Mouse (Mus musculus) lung, postnatal 0 days (tissue): ENCODE results near the gene Igflr1. TPM values are rescaled to one million over a fixed set of nuclear protein-coding genes. Genes with fewer than 3 reads are reported as not detected.

Source experiments
- ATAC-seq: fragments of 200-750 bp; cut with Nextera tagmentation; 2 replicates; pipeline ENCODE4 v1.8.0; 2017; ENCODE audit warnings: moderate library complexity
- DNase-seq: peaks from one replicate; pipeline ENCODE4 v3.0.0-alpha.2; 2016; ENCODE audit warnings: low spot score
- H3K27ac ChIP-seq: fragments of 300-500 bp; sonication (generic); 2 replicates; pipeline ENCODE4 v1.5.1; 2014; ENCODE audit warnings: antibody characterized with exemption, mild to moderate bottlenecking, low read length, mixed read lengths
- H3K27me3 ChIP-seq: fragments of 300-500 bp; sonication (generic); replicated peaks from 2 replicates; pipeline ENCODE4 v1.6.1; 2014; ENCODE audit warnings: low read length, mixed read lengths; ENCODE audit not compliant: insufficient read depth
- H3K36me3 ChIP-seq: fragments of 300-500 bp; sonication (generic); 2 replicates; pipeline ENCODE4 v1.6.1; 2014; ENCODE audit warnings: low read length, mixed read lengths; ENCODE audit not compliant: insufficient read depth
- H3K4me1 ChIP-seq: fragments of 300-500 bp; sonication (generic); 2 replicates; pipeline ENCODE4 v1.6.1; 2014; ENCODE audit warnings: antibody characterized with exemption, low read depth, low read length, mixed read lengths; ENCODE audit not compliant: insufficient read depth
- H3K4me2 ChIP-seq: fragments of 300-500 bp; sonication (generic); replicated peaks from 2 replicates; pipeline ENCODE4 v1.6.1; 2014; ENCODE audit warnings: low read depth, mild to moderate bottlenecking, low read length, moderate library complexity, mixed read lengths
- H3K4me3 ChIP-seq: fragments of 300-500 bp; sonication (generic); 2 replicates; pipeline ENCODE4 v1.5.1; 2014; ENCODE audit warnings: low read depth, low read length
- H3K9ac ChIP-seq: fragments of 300-500 bp; sonication (generic); replicated peaks from 2 replicates; pipeline ENCODE4 v1.6.1; 2014; ENCODE audit warnings: low read depth, mild to moderate bottlenecking
- H3K9me3 ChIP-seq: fragments of 300-500 bp; sonication (generic); 2 replicates; pipeline ENCODE4 v1.6.1; 2016; ENCODE audit warnings: low read length, mixed read lengths
- CTCF ChIP-seq: IDR thresholded peaks from 2 replicates; pipeline ENCODE4 v1.5.1; 2016; ENCODE audit warnings: antibody characterized with exemption, mild to moderate bottlenecking
- EP300 ChIP-seq: IDR thresholded peaks from 2 replicates; pipeline ENCODE4 v1.6.1; 2016; ENCODE audit warnings: antibody characterized with exemption, mild to moderate bottlenecking, control low read depth
- WGBS: fragments of 180-500 bp; shearing (Covaris S2); extraction: QIAGEN DNeasy Blood & Tissue Kit; methylation state at CpG from one replicate; pipeline ENCODE4 v1.1.7; 2014; 5-methylcytosine and 5-hydroxymethylcytosine counted together
- polyA plus RNA-seq: library from polyadenylated mRNA; unstranded; fragments of >200 nt; fragmentation: Nextera tagmentation; extraction: Ambion mirVana; gene quantifications from 2 replicates; pipeline ENCODE4 v1.2.1, GENCODE M21; 2015

Igflr1 gene
- polyA plus RNA-seq, 1 experiment from 2014 or later = 3.2 TPM

DNA sequence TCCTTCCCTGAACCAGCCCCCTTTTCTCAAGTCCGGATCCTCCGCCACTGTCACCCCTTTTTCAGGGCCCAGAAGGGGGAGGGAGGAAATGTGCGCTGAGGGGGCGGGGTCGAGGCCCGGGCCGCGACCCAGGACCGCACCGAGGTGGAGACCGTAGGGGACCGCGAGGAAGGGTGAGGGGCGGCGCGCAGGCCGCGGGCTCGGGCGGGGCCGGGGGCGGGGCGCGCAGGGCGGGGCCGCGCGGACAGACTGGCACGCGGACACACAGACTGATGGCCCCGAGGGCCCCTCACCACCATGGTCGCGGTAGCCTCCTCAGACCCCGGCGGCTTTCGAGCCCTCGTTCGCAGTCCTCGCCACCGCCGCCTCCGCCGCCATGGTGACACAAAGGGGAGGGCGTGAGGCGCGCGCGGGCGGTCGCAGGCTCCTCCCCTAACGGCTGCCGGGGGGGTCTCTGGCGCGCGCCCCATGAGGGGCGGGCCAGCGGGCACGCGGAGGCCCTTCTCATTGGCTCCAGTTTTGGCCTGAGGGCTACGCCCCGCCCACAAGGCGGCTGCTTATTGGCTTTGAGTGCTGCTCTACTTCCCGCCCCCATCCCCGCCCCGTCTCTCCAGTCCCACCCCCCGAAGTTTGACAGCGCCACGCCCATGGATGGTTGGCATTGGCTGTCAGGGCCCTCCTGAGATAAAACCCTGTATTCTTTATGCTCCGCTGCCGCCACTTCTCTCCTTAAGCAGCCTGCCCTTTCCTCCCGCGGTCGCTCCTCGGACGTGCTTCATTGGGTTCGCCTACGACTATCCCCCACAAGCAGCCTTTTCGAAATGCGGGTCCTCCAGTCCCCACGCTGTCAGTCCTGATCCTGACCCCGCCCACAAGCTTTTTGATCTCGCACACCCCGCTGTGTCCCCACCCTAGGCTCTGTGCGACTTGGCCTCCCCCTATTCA is 30.3 kb upstream of the Igflr1 start, which contains the start of gene Arhgap33:
Gene Arhgap33 (minus strand): TSS at position 428 of the 945 bp plus-strand sequence.
- no peak within 1 kb of the TSS for H3K9ac ChIP-seq
- WGBS = 2% methylated on average over 29 of the region's 84 CpGs
- TF ChIP-seq CTCF (no peak), EP300 (no peak)
- H3K36me3 ChIP-seq = peaks cover 7% of the 10 kb centered on the region; the same call in 1 of the 2 replicates
- ATAC-seq = peak; percentile 99
- no peak within 1 kb of the TSS for H3K27ac ChIP-seq
- H3K27me3 ChIP-seq = no peaks in the 10 kb centered on the region
- no peaks in the 10 kb centered on the region for H3K9me3 ChIP-seq
- peak within 1 kb of the TSS; percentile 74 for H3K4me3 ChIP-seq
- DNase-seq = peak; percentile 97
- H3K4me2 ChIP-seq = peak within 1 kb of the TSS; percentile 98
- H3K4me1 ChIP-seq = no peaks in the 10 kb centered on the region

DNA sequence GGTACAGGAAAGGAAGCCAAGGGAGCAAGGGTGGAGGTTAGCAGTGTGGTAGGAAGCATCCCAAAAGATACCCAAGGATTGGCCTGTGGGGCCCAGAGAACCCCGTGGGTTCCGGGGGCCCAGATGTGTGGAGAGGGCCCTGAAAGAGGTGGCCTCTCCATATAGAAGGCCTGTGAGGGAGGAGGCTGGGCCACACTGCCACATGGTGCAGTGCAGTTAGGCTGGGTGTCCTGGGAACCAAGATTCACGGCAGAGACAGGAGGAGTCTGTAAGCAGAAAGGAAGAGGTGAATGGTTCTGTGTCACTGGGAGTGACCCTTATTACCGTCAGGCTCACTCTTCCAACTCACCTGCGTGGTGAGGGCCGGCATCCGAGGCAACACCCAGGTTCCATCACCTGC is 24.7 kb upstream of the Igflr1 start:
- WGBS = 88% methylated on average over 7 of the region's 7 CpGs
- no peaks in the 10 kb centered on the region for H3K9me3 ChIP-seq
- H3K9ac ChIP-seq = no peak overlapping the region
- H3K27ac ChIP-seq = no peak overlapping the region
- H3K4me2 ChIP-seq = no peak overlapping the region
- TF ChIP-seq EP300 = no peak
- TF ChIP-seq CTCF = no peak
- no peaks in the 10 kb centered on the region for H3K27me3 ChIP-seq
- H3K4me1 ChIP-seq = no peaks in the 10 kb centered on the region
- no peak overlapping the region for H3K4me3 ChIP-seq
- ATAC-seq = no peak
- DNase-seq = no peak
- H3K36me3 ChIP-seq = no peaks in the 10 kb centered on the region; the same call in 1 of the 2 replicates

DNA sequence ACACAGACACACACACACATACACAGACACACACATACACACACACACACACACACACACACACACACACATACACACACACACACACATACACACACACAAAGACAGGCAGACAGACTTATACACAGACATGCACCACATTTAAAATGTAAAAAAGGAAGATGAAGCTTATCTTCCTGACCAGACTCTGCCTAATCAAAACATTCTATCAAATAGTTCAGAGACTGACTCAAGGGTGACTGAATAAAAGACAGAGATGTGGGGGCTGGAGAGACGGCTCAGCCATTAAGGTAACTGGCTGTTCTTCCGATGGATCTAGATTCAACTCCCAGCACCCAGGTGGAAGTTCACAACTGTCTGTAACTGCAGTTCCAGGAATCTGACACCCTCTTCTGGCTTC is 20.9 kb upstream of the Igflr1 start:
- DNase-seq (no peak), ATAC-seq (no peak)
- Histone ChIP-seq H3K36me3 (no peaks in the 10 kb centered on the region; the same call in 1 of the 2 replicates), H3K9me3 (no peaks in the 10 kb centered on the region), H3K4me3 (no peak overlapping the region), H3K9ac (no peak overlapping the region), H3K27me3 (no peaks in the 10 kb centered on the region), H3K27ac (no peak overlapping the region), H3K4me2 (no peak overlapping the region), H3K4me1 (no peaks in the 10 kb centered on the region)
- TF ChIP-seq EP300 (no peak), CTCF (no peak)
- 85% methylated on average over 2 of the region's 2 CpGs for WGBS

DNA sequence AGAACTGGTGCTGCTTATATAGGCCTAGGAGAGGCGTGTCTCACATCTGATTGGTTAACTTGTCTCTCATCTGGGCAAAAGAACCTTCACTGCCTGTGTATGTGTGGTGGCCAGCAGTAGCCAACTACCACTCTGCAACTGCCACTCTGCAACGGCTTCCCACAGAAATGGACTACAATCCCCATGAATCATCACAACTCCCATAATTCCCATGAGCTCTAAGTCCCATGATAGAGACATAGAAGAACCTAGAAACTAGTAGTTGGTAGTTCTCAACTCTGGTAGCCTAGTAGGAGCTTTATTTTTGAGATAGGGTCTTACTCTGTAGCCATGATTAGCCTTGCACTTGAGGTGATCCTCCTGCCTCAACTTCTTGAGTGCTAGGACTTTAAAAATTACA is 15.3 kb upstream of the Igflr1 start:
- Histone ChIP-seq H3K4me3 (no peak overlapping the region), H3K4me2 (no peak overlapping the region), H3K27me3 (no peaks in the 10 kb centered on the region), H3K9ac (no peak overlapping the region), H3K27ac (no peak overlapping the region), H3K9me3 (no peaks in the 10 kb centered on the region), H3K4me1 (peaks cover 15% of the 10 kb centered on the region; the same call in 1 of the 2 replicates), H3K36me3 (no peaks in the 10 kb centered on the region)
- 62% methylated on average over 1 of the region's 2 CpGs for WGBS
- TF ChIP-seq EP300 (no peak), CTCF (no peak)
- DNase-seq (no peak), ATAC-seq (no peak)

DNA sequence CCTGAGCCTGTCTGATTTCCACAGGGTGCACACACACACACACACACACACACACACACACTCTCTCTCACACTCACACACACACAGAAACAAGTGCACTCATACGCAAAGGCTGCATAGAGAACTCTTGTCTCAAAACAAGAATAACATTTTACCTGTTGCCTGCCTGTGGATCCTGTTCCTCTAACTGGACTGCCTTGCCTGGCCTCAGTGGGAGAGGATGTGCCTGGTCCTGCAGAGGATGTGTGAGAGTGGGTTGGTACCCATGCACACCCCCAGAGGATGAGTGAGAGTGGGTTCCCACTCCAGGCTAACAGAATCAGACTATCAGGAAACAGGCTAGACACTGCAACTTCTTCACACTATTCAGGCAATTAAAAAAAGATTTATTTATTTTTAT is 14.6 kb upstream of the Igflr1 start:
- no peak overlapping the region for H3K27ac ChIP-seq
- no peak overlapping the region for H3K4me2 ChIP-seq
- ATAC-seq (no peak), DNase-seq (no peak)
- H3K4me3 ChIP-seq = no peak overlapping the region
- 100% methylated on average over 1 of the region's 1 CpGs for WGBS
- no peak overlapping the region for H3K9ac ChIP-seq
- H3K27me3 ChIP-seq = no peaks in the 10 kb centered on the region
- H3K4me1 ChIP-seq = peaks cover 15% of the 10 kb centered on the region; the same call in 1 of the 2 replicates
- H3K36me3 ChIP-seq = peaks cover 6% of the 10 kb centered on the region; the same call in 1 of the 2 replicates
- TF ChIP-seq CTCF (no peak), EP300 (no peak)
- no peaks in the 10 kb centered on the region for H3K9me3 ChIP-seq

DNA sequence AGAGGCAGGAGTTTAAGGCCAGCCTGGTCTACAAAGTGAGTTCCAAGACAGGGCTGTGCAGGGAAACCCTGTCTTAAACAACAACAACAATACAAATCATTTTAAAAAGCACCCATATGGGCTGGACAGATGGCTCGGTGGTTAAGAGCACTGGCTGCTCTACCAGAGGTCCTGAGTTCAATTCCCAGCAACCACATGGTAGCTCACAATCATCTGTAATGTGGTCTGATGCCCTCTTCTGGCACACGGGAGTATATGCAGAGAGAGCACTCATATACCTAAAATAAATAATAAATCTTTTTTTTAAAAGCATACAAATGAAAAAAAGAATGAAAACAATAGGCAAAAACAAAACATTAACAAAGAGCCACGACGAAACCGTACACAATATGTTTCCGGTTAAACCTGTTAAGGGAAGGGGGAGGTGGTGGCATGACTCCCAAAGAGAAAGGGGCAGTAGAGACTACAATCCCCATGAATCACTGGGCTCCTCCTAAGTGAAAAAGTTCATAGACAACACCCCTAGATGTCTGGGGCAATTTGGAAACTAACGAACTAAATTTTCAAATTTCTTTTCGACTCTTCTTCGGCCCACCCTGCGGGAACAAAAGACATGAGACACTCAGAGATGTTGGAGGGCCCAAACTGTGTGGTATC is 13.7 kb upstream of the Igflr1 start:
- H3K4me2 ChIP-seq = peak overlapping the region; percentile 97
- peak; percentile 76 for ATAC-seq
- no peaks in the 10 kb centered on the region for H3K27me3 ChIP-seq
- peak overlapping the region; percentile 69 for H3K4me3 ChIP-seq
- peak; percentile 93 for DNase-seq
- peak overlapping the region; percentile 89 for H3K27ac ChIP-seq
- peak overlapping the region; percentile 45 for H3K9ac ChIP-seq
- peaks cover 12% of the 10 kb centered on the region; the same call in 1 of the 2 replicates for H3K36me3 ChIP-seq
- peak; percentile 69 for TF ChIP-seq CTCF
- no peak; the same call in 1 of the 2 replicates for TF ChIP-seq EP300
- H3K9me3 ChIP-seq = no peaks in the 10 kb centered on the region
- peaks cover 15% of the 10 kb centered on the region; the same call in 1 of the 2 replicates for H3K4me1 ChIP-seq
- WGBS = 1% methylated on average over 10 of the region's 10 CpGs
